Mouse (Mus musculus) heart, embryonic 12.5 days (tissue): ENCODE results near the gene Mrpl12. TPM values are rescaled to one million over a fixed set of nuclear protein-coding genes. Genes with fewer than 3 reads are reported as not detected.
"Not testable (repeated sequence)": the region's sequence is repeated elsewhere in the genome, so short reads cannot be mapped to it uniquely, and the experiment has no call there.

Experiments
- ATAC-seq: fragments of 200-750 bp; cut with Nextera tagmentation; 2 replicates; pipeline ENCODE4 v1.8.0; 2017; ENCODE audit warnings: moderate TSS enrichment, moderate library complexity; ENCODE audit not compliant: insufficient number of reproducible peaks, low FRiP score
- H3K27ac ChIP-seq: fragments of 300-500 bp; sonication (generic); 2 replicates; pipeline ENCODE4 v1.5.1; 2016; ENCODE audit warnings: mild to moderate bottlenecking, moderate library complexity; ENCODE audit not compliant: poor library complexity, severe bottlenecking
- H3K27me3 ChIP-seq: fragments of 300-500 bp; sonication (generic); replicated peaks from 2 replicates; pipeline ENCODE4 v1.6.1; 2016; ENCODE audit warnings: mild to moderate bottlenecking, moderate library complexity
- H3K36me3 ChIP-seq: fragments of 300-500 bp; sonication (generic); 2 replicates; pipeline ENCODE4 v1.6.1; 2016; ENCODE audit warnings: mild to moderate bottlenecking, moderate library complexity
- H3K4me1 ChIP-seq: fragments of 300-500 bp; sonication (generic); replicated peaks from 2 replicates; pipeline ENCODE4 v1.6.1; 2016; ENCODE audit warnings: mild to moderate bottlenecking
- H3K4me2 ChIP-seq: fragments of 300-500 bp; sonication (generic); 2 replicates; pipeline ENCODE4 v1.6.1; 2016; ENCODE audit warnings: mild to moderate bottlenecking, moderate library complexity
- H3K4me3 ChIP-seq: fragments of 300-500 bp; sonication (generic); 2 replicates; pipeline ENCODE4 v1.5.1; 2016; ENCODE audit warnings: mild to moderate bottlenecking
- H3K9ac ChIP-seq: fragments of 300-500 bp; sonication (generic); 2 replicates; pipeline ENCODE4 v1.6.1; 2016; ENCODE audit warnings: mild to moderate bottlenecking, moderate library complexity
- H3K9me3 ChIP-seq: fragments of 300-500 bp; sonication (generic); replicated peaks from 2 replicates; pipeline ENCODE4 v1.6.1; 2016; ENCODE audit warnings: mild to moderate bottlenecking, moderate library complexity
- WGBS: fragments of 180-500 bp; shearing (Covaris S2); methylation state at CpG from one replicate; pipeline ENCODE4 v1.1.7; 2016; 5-methylcytosine and 5-hydroxymethylcytosine counted together
- polyA plus RNA-seq: library from polyadenylated mRNA; unstranded; fragments of >200 nt; fragmentation: Nextera tagmentation; extraction: Ambion mirVana; gene quantifications from 2 replicates; pipeline ENCODE4 v1.2.1, GENCODE M21; 2016

The Mrpl12 gene
- polyA plus RNA-seq, 1 experiment from 2014 or later: 208 TPM

GRCm38 (mm10) chr11:120509940-120510339, 25.5 kb downstream of the Mrpl12 start:
- Histone ChIP-seq H3K36me3 (no peaks in the 10 kb centered on the region), H3K4me1 (peaks cover 21% of the 10 kb centered on the region), H3K27ac (0 out of 2 replicates have a peak overlapping the region, but pooled peaks have one; percentile 10), H3K27me3 (0 out of 2 replicates have a peak, but pooled peaks cover 5% of the 10 kb centered on the region), H3K4me2 (peak overlapping the region; percentile 68), H3K4me3 (no peak overlapping the region), H3K9me3 (no peaks in the 10 kb centered on the region), H3K9ac (no peak overlapping the region)
- 0 out of 2 replicates have a peak, but pooled peaks have one; percentile 55 for ATAC-seq
- 28% methylated on average over 4 of the region's 4 CpGs for WGBS

GRCm38 (mm10) chr11:120510375-120511030, 26.1 kb downstream of the Mrpl12 start:
- peaks cover 21% of the 10 kb centered on the region for H3K4me1 ChIP-seq
- H3K9me3 ChIP-seq: no peaks in the 10 kb centered on the region
- H3K27me3 ChIP-seq: 0 out of 2 replicates have a peak, but pooled peaks cover 5% of the 10 kb centered on the region
- H3K4me3 ChIP-seq: peak overlapping the region; percentile 37
- peak overlapping the region; percentile 47; the same call in 1 of the 2 replicates for H3K27ac ChIP-seq
- 6% methylated on average over 16 of the region's 16 CpGs for WGBS
- H3K9ac ChIP-seq: peak overlapping the region; percentile 60
- no peaks in the 10 kb centered on the region for H3K36me3 ChIP-seq
- H3K4me2 ChIP-seq: peak overlapping the region; percentile 68
- ATAC-seq: peak; percentile 77

GRCm38 (mm10) chr11:120512790-120513453, 28.5 kb downstream of the Mrpl12 start:
- no peak overlapping the region for H3K9ac ChIP-seq
- H3K36me3 ChIP-seq: no peaks in the 10 kb centered on the region
- peaks cover 17% of the 10 kb centered on the region for H3K4me1 ChIP-seq
- H3K4me2 ChIP-seq: no peak overlapping the region
- 50% methylated on average over 6 of the region's 6 CpGs for WGBS
- H3K27me3 ChIP-seq: 0 out of 2 replicates have a peak, but pooled peaks cover 5% of the 10 kb centered on the region
- no peak overlapping the region for H3K27ac ChIP-seq
- H3K4me3 ChIP-seq: no peak overlapping the region
- no peaks in the 10 kb centered on the region for H3K9me3 ChIP-seq
- no peak for ATAC-seq

GRCm38 (mm10) chr11:120514262-120514661, 29.8 kb downstream of the Mrpl12 start:
- H3K4me1 ChIP-seq: peaks cover 23% of the 10 kb centered on the region
- not testable (repeated sequence) for H3K9me3 ChIP-seq, H3K27ac ChIP-seq, H3K9ac ChIP-seq, H3K4me3 ChIP-seq, ATAC-seq, H3K27me3 ChIP-seq, H3K36me3 ChIP-seq, H3K4me2 ChIP-seq
- WGBS: 86% methylated on average over 2 of the region's 2 CpGs

GRCm38 (mm10) chr11:120515611-120516010, 31.2 kb downstream of the Mrpl12 start:
- peak; percentile 59 for ATAC-seq
- no peak overlapping the region for H3K27ac ChIP-seq
- no peaks in the 10 kb centered on the region for H3K9me3 ChIP-seq
- H3K9ac ChIP-seq: no peak overlapping the region
- H3K4me2 ChIP-seq: no peak overlapping the region
- no peaks in the 10 kb centered on the region for H3K36me3 ChIP-seq
- WGBS: 17% methylated on average over 17 of the region's 17 CpGs
- no peaks in the 10 kb centered on the region for H3K27me3 ChIP-seq
- no peak overlapping the region for H3K4me3 ChIP-seq
- H3K4me1 ChIP-seq: peaks cover 25% of the 10 kb centered on the region

GRCm38 (mm10) chr11:120517147-120517546, 32.7 kb downstream of the Mrpl12 start:
- no peak for ATAC-seq
- Histone ChIP-seq H3K4me1 (peaks cover 30% of the 10 kb centered on the region), H3K9me3 (no peaks in the 10 kb centered on the region), H3K36me3 (no peaks in the 10 kb centered on the region), H3K27ac (no peak overlapping the region), H3K4me3 (no peak overlapping the region), H3K4me2 (no peak overlapping the region), H3K9ac (no peak overlapping the region), H3K27me3 (no peaks in the 10 kb centered on the region)
- 74% methylated on average over 4 of the region's 4 CpGs for WGBS

GRCm38 (mm10) chr11:120518027-120518426, 33.6 kb downstream of the Mrpl12 start:
- Histone ChIP-seq H3K9ac (no peak overlapping the region), H3K36me3 (no peaks in the 10 kb centered on the region), H3K4me2 (no peak overlapping the region), H3K4me1 (peaks cover 30% of the 10 kb centered on the region), H3K9me3 (no peaks in the 10 kb centered on the region), H3K27me3 (no peaks in the 10 kb centered on the region), H3K4me3 (no peak overlapping the region), H3K27ac (no peak overlapping the region)
- ATAC-seq: no peak
- WGBS: 66% methylated on average over 6 of the region's 6 CpGs

- Histone ChIP-seq H3K9me3 (no peaks in the 10 kb centered on the region), H3K4me1 (peaks cover 30% of the 10 kb centered on the region), H3K4me2 (no peak overlapping the region), H3K36me3 (no peaks in the 10 kb centered on the region), H3K9ac (no peak overlapping the region), H3K27ac (no peak overlapping the region), H3K27me3 (no peaks in the 10 kb centered on the region), H3K4me3 (no peak overlapping the region)
- no peak; the same call in 1 of the 2 replicates for ATAC-seq
- 64% methylated on average over 6 of the region's 6 CpGs for whole genome bisulfite sequencing
These were observed 34.1 kb downstream of the Mrpl12 start for GRCm38 (mm10) chr11:120518558-120518957.

GRCm38 (mm10) chr11:120519738-120520137, 35.3 kb downstream of the Mrpl12 start:
- Histone ChIP-seq H3K27me3 (no peaks in the 10 kb centered on the region), H3K9ac (peak overlapping the region; percentile 19; the same call in 1 of the 2 replicates), H3K4me3 (peak overlapping the region; percentile 3; the same call in 1 of the 2 replicates), H3K4me2 (peak overlapping the region; percentile 31), H3K27ac (peak overlapping the region; percentile 44; the same call in 1 of the 2 replicates), H3K36me3 (no peaks in the 10 kb centered on the region), H3K9me3 (no peaks in the 10 kb centered on the region), H3K4me1 (peaks cover 30% of the 10 kb centered on the region)
- 37% methylated on average over 9 of the region's 9 CpGs for WGBS
- ATAC-seq: no peak

- H3K4me1 ChIP-seq: peaks cover 30% of the 10 kb centered on the region
- H3K4me2 ChIP-seq: no peak overlapping the region
- no peaks in the 10 kb centered on the region for H3K36me3 ChIP-seq
- no peak overlapping the region for H3K4me3 ChIP-seq
- H3K27ac ChIP-seq: 0 out of 2 replicates have a peak overlapping the region, but pooled peaks have one; percentile 44
- no peaks in the 10 kb centered on the region for H3K27me3 ChIP-seq
- ATAC-seq: no peak
- H3K9me3 ChIP-seq: no peaks in the 10 kb centered on the region
- WGBS: 71% methylated on average over 9 of the region's 9 CpGs
- no peak overlapping the region for H3K9ac ChIP-seq
These were observed 36.1 kb downstream of the Mrpl12 start for GRCm38 (mm10) chr11:120520498-120520897.

GRCm38 (mm10) chr11:120520967-120521540, 36.6 kb downstream of the Mrpl12 start:
- no peak overlapping the region for H3K27ac ChIP-seq
- no peaks in the 10 kb centered on the region for H3K36me3 ChIP-seq
- H3K4me2 ChIP-seq: no peak overlapping the region
- 61% methylated on average over 5 of the region's 5 CpGs for WGBS
- H3K4me3 ChIP-seq: no peak overlapping the region
- no peaks in the 10 kb centered on the region for H3K9me3 ChIP-seq
- 0 out of 2 replicates have a peak overlapping the region, but pooled peaks have one; percentile 37 for H3K9ac ChIP-seq
- no peaks in the 10 kb centered on the region for H3K27me3 ChIP-seq
- H3K4me1 ChIP-seq: peaks cover 30% of the 10 kb centered on the region
- ATAC-seq: no peak
